Mouse (Mus musculus) hindbrain, embryonic 10.5 days (tissue): ENCODE results near the gene Rph3al. TPM values are rescaled to one million over a fixed set of nuclear protein-coding genes. Genes with fewer than 3 reads are reported as not detected.

ENCODE experiments used
- DNase-seq: peaks from one replicate; pipeline ENCODE4 v3.0.0-alpha.2; 2017; ENCODE audit warnings: low spot score
- H3K27ac ChIP-seq: fragments of 300-500 bp; sonication (generic); 2 replicates; pipeline ENCODE4 v1.5.1; 2016; ENCODE audit warnings: mild to moderate bottlenecking, moderate library complexity
- H3K27me3 ChIP-seq: fragments of 300-500 bp; sonication (generic); 2 replicates; pipeline ENCODE4 v1.6.1; 2016; ENCODE audit warnings: mild to moderate bottlenecking; ENCODE audit not compliant: poor library complexity, insufficient read depth, severe bottlenecking
- H3K36me3 ChIP-seq: fragments of 300-500 bp; sonication (generic); 2 replicates; pipeline ENCODE4 v1.6.1; 2016; ENCODE audit warnings: mild to moderate bottlenecking, moderate library complexity
- H3K4me1 ChIP-seq: fragments of 300-500 bp; sonication (generic); replicated peaks from 2 replicates; pipeline ENCODE4 v1.6.1; 2016; ENCODE audit warnings: mild to moderate bottlenecking
- H3K4me3 ChIP-seq: fragments of 300-500 bp; sonication (generic); 2 replicates; pipeline ENCODE4 v1.5.1; 2016; ENCODE audit warnings: mild to moderate bottlenecking, moderate library complexity
- H3K9me3 ChIP-seq: fragments of 300-500 bp; sonication (generic); 2 replicates; pipeline ENCODE4 v1.6.1; 2016; ENCODE audit warnings: mild to moderate bottlenecking, moderate library complexity
- WGBS: fragments of 180-500 bp; shearing (Covaris S2); methylation state at CpG from one replicate; pipeline ENCODE4 v1.1.7; 2016; 5-methylcytosine and 5-hydroxymethylcytosine counted together
- polyA plus RNA-seq: library from polyadenylated mRNA; unstranded; fragments of >200 nt; fragmentation: Nextera tagmentation; extraction: Ambion mirVana; gene quantifications from 2 replicates; pipeline ENCODE4 v1.2.1, GENCODE M21; 2016

Gene Rph3al
- polyA plus RNA-seq: 2.1 and 2.4 TPM in 2 replicates

- Histone ChIP-seq H3K9me3 (peaks cover 7% of the 10 kb centered on the region; the same call in 1 of the 2 replicates), H3K27me3 (no peaks in the 10 kb centered on the region), H3K36me3 (no peaks in the 10 kb centered on the region), H3K4me1 (peaks cover 47% of the 10 kb centered on the region), H3K4me3 (no peak within 1 kb of the TSS), H3K27ac (peak within 1 kb of the TSS; percentile 73)
- no peak for DNase-seq
- WGBS: 67% methylated on average over 6 of the region's 6 CpGs
Observed at GRCm38 (mm10) chr11:75938379-75938906, at the start of gene Rph3al. Gene Rph3al (minus strand): TSS chr11:75938429.

- no peaks in the 10 kb centered on the region for H3K27me3 ChIP-seq
- H3K36me3 ChIP-seq: no peaks in the 10 kb centered on the region
- DNase-seq: no peak
- H3K9me3 ChIP-seq: no peaks in the 10 kb centered on the region
- no peaks in the 10 kb centered on the region for H3K4me1 ChIP-seq
- no peak overlapping the region for H3K27ac ChIP-seq
- WGBS: 82% methylated on average over 7 of the region's 7 CpGs
- no peak overlapping the region for H3K4me3 ChIP-seq
Observed at GRCm38 (mm10) chr11:75985948-75986347, 47.7 kb upstream of the Rph3al start.

GRCm38 (mm10) chr11:75984581-75984980, 46.4 kb upstream of the Rph3al start:
- H3K4me1 ChIP-seq: 0 out of 2 replicates have a peak, but pooled peaks cover 4% of the 10 kb centered on the region
- no peak overlapping the region for H3K27ac ChIP-seq
- H3K27me3 ChIP-seq: no peaks in the 10 kb centered on the region
- H3K36me3 ChIP-seq: no peaks in the 10 kb centered on the region
- no peak for DNase-seq
- 83% methylated on average over 1 of the region's 1 CpGs for WGBS
- no peak overlapping the region for H3K4me3 ChIP-seq
- no peaks in the 10 kb centered on the region for H3K9me3 ChIP-seq

DNA sequence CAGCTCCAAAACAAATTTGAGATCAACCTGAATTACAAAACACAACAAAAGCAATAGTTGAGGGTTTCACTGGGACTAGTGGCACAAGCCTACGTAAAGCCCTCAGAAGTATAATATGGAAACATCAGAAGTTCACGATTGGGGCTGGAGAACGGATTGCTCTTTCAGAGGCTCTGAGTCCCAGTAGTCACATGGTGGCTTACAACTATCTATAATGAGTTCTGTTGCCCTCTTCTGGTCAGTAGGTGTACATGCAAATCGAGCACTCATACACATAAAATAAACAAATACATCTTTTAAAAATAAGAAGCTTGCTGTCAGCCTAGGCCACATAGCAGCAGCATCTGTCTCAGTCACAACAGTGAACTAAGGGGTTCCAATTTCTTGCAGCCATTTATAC, 45.0 kb upstream of the Rph3al start:
- Histone ChIP-seq H3K4me1 (0 out of 2 replicates have a peak, but pooled peaks cover 4% of the 10 kb centered on the region), H3K27ac (no peak overlapping the region), H3K27me3 (no peaks in the 10 kb centered on the region), H3K4me3 (no peak overlapping the region), H3K36me3 (no peaks in the 10 kb centered on the region), H3K9me3 (no peaks in the 10 kb centered on the region)
- WGBS: 78% methylated on average over 4 of the region's 4 CpGs
- no peak for DNase-seq

DNA sequence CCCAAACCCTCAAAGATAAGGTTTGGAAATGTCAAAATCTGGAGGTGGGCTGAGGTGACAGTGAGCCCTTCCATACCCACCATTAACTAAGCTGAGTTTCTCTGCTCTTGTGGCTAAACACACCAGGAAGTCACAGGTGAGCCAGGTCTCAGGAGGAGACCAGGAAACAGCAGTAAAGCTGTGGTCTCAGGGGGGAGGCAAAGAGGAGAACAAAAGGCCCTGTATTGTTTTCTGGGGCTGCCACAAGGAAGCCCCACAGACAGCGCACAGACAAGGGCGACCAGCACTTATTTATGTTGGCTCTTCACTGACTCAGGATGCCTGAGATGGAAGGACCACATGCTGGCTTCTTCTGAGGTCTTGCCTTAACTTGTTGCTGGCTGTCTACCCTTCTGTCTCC, 42.2 kb upstream of the Rph3al start:
- 30% methylated on average over 2 of the region's 2 CpGs for WGBS

GRCm38 (mm10) chr11:75978051-75978450, 39.8 kb upstream of the Rph3al start:
- DNase-seq: no peak

More for the DNA sequence above, 42.2 kb upstream of the Rph3al start:
- no peak for DNase-seq
- Histone ChIP-seq H3K27ac (no peak overlapping the region), H3K27me3 (no peaks in the 10 kb centered on the region), H3K9me3 (no peaks in the 10 kb centered on the region), H3K4me1 (peaks cover 4% of the 10 kb centered on the region; the same call in 1 of the 2 replicates), H3K4me3 (no peak overlapping the region), H3K36me3 (no peaks in the 10 kb centered on the region)

GRCm38 (mm10) chr11:75976748-75977147, 38.5 kb upstream of the Rph3al start:
- no peak overlapping the region for H3K27ac ChIP-seq
- 70% methylated on average over 8 of the region's 8 CpGs for WGBS
- 0 out of 2 replicates have a peak, but pooled peaks cover 3% of the 10 kb centered on the region for H3K9me3 ChIP-seq
- no peak for DNase-seq
- no peaks in the 10 kb centered on the region for H3K36me3 ChIP-seq
- H3K4me3 ChIP-seq: no peak overlapping the region
- H3K4me1 ChIP-seq: peaks cover 8% of the 10 kb centered on the region
- no peaks in the 10 kb centered on the region for H3K27me3 ChIP-seq

More at GRCm38 (mm10) chr11:75978051-75978450, 39.8 kb upstream of the Rph3al start:
- WGBS: 83% methylated on average over 6 of the region's 6 CpGs
- Histone ChIP-seq H3K27me3 (no peaks in the 10 kb centered on the region), H3K4me1 (peaks cover 5% of the 10 kb centered on the region), H3K4me3 (no peak overlapping the region), H3K27ac (no peak overlapping the region), H3K9me3 (0 out of 2 replicates have a peak, but pooled peaks cover 3% of the 10 kb centered on the region), H3K36me3 (no peaks in the 10 kb centered on the region)

DNA sequence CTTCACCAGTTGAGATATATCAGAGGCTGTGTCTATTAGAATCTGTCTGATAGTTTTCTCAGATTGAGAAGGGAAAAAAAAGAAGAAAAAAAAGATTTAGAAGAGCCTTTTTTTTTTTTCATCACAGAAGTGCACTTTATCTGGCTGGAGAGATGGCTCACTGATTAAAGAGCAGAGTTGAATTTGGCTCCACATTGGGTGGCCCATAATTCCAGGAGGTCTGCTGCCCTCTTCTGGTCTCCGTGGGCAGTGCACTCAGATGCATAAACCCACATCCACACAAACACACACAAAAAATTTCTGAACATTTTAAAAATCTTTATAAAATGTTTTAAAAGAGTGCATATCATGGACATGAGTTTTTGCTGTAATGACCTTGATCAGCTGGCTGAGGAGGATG, 35.8 kb upstream of the Rph3al start:
- Histone ChIP-seq H3K4me3 (no peak overlapping the region), H3K9me3 (0 out of 2 replicates have a peak, but pooled peaks cover 3% of the 10 kb centered on the region), H3K36me3 (no peaks in the 10 kb centered on the region), H3K4me1 (peaks cover 4% of the 10 kb centered on the region), H3K27me3 (peaks cover 13% of the 10 kb centered on the region), H3K27ac (no peak overlapping the region)
- no peak for DNase-seq
- 95% methylated on average over 1 of the region's 1 CpGs for WGBS

DNA sequence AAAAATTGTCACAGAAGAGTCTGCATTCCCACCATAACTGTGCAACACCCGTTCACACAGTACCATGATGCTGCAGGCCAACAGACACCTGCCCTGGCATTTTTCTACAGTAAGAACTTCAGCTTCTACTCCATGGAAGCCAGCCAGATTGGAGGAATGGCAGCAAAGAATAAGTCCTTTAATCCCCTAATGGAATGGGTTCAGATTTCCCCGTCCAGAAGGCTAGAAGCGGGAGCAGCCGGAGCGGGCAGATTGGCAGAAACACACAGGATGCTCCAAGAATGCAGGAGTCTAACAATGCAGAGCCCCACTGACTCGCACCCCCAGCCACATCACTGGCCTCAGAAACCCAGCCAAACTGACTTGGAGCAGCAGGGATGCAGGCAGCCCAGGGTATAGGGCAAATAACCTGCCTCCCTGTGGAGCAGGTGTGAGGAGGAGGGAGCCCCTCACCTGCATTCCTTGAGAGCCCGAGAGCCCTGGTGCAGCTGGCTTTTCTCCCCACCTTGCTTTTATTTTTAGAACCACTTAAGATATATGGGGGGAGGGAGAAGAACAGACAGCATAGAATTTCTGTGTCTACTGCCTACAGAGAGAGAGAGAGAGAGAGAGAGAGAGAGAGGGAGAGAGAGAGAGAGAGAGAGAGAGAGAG, 34.8 kb upstream of the Rph3al start:
- 0 out of 2 replicates have a peak, but pooled peaks cover 3% of the 10 kb centered on the region for H3K9me3 ChIP-seq
- DNase-seq: no peak
- H3K36me3 ChIP-seq: no peaks in the 10 kb centered on the region
- no peak overlapping the region for H3K27ac ChIP-seq
- WGBS: 35% methylated on average over 7 of the region's 7 CpGs
- peaks cover 22% of the 10 kb centered on the region for H3K27me3 ChIP-seq
- peaks cover 8% of the 10 kb centered on the region for H3K4me1 ChIP-seq
- H3K4me3 ChIP-seq: no peak overlapping the region

GRCm38 (mm10) chr11:75972188-75972587, 34.0 kb upstream of the Rph3al start:
- WGBS: 85% methylated on average over 3 of the region's 3 CpGs

GRCm38 (mm10) chr11:75970629-75971028, 32.4 kb upstream of the Rph3al start:
- Histone ChIP-seq H3K27me3 (peaks cover 46% of the 10 kb centered on the region), H3K4me1 (peaks cover 32% of the 10 kb centered on the region), H3K36me3 (no peaks in the 10 kb centered on the region), H3K9me3 (0 out of 2 replicates have a peak, but pooled peaks cover 3% of the 10 kb centered on the region), H3K4me3 (no peak overlapping the region), H3K27ac (no peak overlapping the region)
- no peak for DNase-seq
- WGBS: 24% methylated on average over 3 of the region's 3 CpGs

More at GRCm38 (mm10) chr11:75972188-75972587, 34.0 kb upstream of the Rph3al start:
- H3K36me3 ChIP-seq: no peaks in the 10 kb centered on the region
- DNase-seq: no peak
- H3K27ac ChIP-seq: no peak overlapping the region
- H3K27me3 ChIP-seq: peaks cover 30% of the 10 kb centered on the region
- peaks cover 17% of the 10 kb centered on the region for H3K4me1 ChIP-seq
- no peak overlapping the region for H3K4me3 ChIP-seq
- 0 out of 2 replicates have a peak, but pooled peaks cover 3% of the 10 kb centered on the region for H3K9me3 ChIP-seq

DNA sequence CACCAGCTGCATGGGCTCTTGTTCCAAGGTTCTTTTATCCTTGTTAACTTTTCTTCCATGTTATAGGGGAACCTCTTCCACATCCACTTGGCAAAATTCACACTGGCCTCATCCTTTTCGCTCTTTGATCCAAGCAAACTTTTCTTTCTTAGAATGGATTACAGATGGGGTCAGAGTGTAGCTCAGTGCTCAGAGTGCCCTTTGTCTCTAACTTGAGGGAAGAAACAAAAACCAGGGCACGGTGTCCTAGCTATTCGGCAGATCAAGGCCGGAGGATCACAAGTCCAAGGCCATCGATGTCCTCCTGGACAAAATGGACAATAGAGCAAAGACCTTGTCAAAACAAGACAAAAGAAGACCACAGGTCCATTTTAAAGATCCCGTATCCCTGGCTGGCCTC, 30.5 kb upstream of the Rph3al start:
- DNase-seq: no peak
- Histone ChIP-seq H3K4me3 (no peak overlapping the region), H3K27ac (no peak overlapping the region), H3K9me3 (no peaks in the 10 kb centered on the region), H3K4me1 (peaks cover 51% of the 10 kb centered on the region), H3K36me3 (no peaks in the 10 kb centered on the region), H3K27me3 (peaks cover 58% of the 10 kb centered on the region)
- 82% methylated on average over 6 of the region's 6 CpGs for WGBS
